Mouse (Mus musculus) liver, adult 2 months (tissue): ENCODE results near the gene Dmrta2.

Experiments
- CTCF ChIP-seq: fragments of 200-500 bp; IDR thresholded peaks from 2 replicates; pipeline ENCODE4 v1.5.1; 2011; ENCODE audit warnings: low read depth, low read length, control low read depth
- POLR2A ChIP-seq: fragments of 200-500 bp; IDR thresholded peaks from 2 replicates; pipeline ENCODE4 v1.6.1; 2011; ENCODE audit warnings: low read length, control low read depth; ENCODE audit not compliant: insufficient read depth; ENCODE audit errors: extremely low read depth

- TF ChIP-seq CTCF (no peak), POLR2A (no peak)
Observed at GRCm38 (mm10) chr4:109986748-109987355, 9.0 kb downstream of the Dmrta2 start.
